Mouse (Mus musculus): ENCODE measurements at regions not wholly inside any gene's neighbourhood (a gene's known extent, or its start where the extent isn't known, plus 50 kb on each side); places are given as distances from the start of the nearest gene placed in this dataset.

GRCm38 (mm10) chr14:100607109-100607508 lies 322.6 kb upstream of the Klf12 start:
- H3K4me2 ChIP-seq, result no peak overlapping the region
- no peaks in the 10 kb centered on the region for H3K27me3 ChIP-seq
- H3K4me3 ChIP-seq, result no peak overlapping the region
- no peaks in the 10 kb centered on the region for H3K9me3 ChIP-seq (replicated peaks)
- no peaks in the 10 kb centered on the region for H3K36me3 ChIP-seq
- no peak for ATAC-seq (replicated peaks; ENCODE audit: insufficient number of reproducible peaks, insufficient read depth, low FRiP score, low read depth)
- no peak overlapping the region for H3K9ac ChIP-seq
- WGBS, result 63% methylated on average over 4 of the region's 4 CpGs
- H3K4me1 ChIP-seq (replicated peaks), result peaks cover 7% of the 10 kb centered on the region; the same call in 1 of the 2 replicates
- H3K27ac ChIP-seq, result no peak overlapping the region

GRCm38 (mm10) chr14:100600886-100601451 lies 316.5 kb upstream of the Klf12 start:
- Histone ChIP-seq H3K4me3 (no peak overlapping the region), H3K27me3 (no peaks in the 10 kb centered on the region), H3K4me1 (replicated peaks) (peaks cover 7% of the 10 kb centered on the region), H3K9me3 (replicated peaks) (no peaks in the 10 kb centered on the region), H3K27ac (0 out of 2 replicates have a peak overlapping the region, but pooled peaks have one; percentile 3), H3K4me2 (no peak overlapping the region), H3K9ac (no peak overlapping the region), H3K36me3 (no peaks in the 10 kb centered on the region)
- 25% methylated on average over 7 of the region's 7 CpGs for WGBS
- peak; percentile 31; the same call in 1 of the 2 replicates for ATAC-seq (replicated peaks; ENCODE audit: insufficient number of reproducible peaks, insufficient read depth, low FRiP score, low read depth)

- Histone ChIP-seq H3K27ac (no peak overlapping the region), H3K27me3 (no peaks in the 10 kb centered on the region), H3K4me1 (replicated peaks) (no peaks in the 10 kb centered on the region), H3K4me3 (no peak overlapping the region), H3K36me3 (no peaks in the 10 kb centered on the region), H3K9me3 (replicated peaks) (no peaks in the 10 kb centered on the region), H3K9ac (no peak overlapping the region), H3K4me2 (no peak overlapping the region)
- ATAC-seq (replicated peaks; ENCODE audit: insufficient number of reproducible peaks, insufficient read depth, low FRiP score, low read depth), result no peak
Observed at GRCm38 (mm10) chr14:100570026-100570425, 285.5 kb upstream of the Klf12 start.

- WGBS, result 88% methylated on average over 3 of the region's 3 CpGs
- no peak for ATAC-seq (replicated peaks; ENCODE audit: insufficient number of reproducible peaks, insufficient read depth, low FRiP score, low read depth)
- H3K4me1 ChIP-seq (replicated peaks), result peaks cover 8% of the 10 kb centered on the region
Observed at GRCm38 (mm10) chr14:100561884-100562283, 277.4 kb upstream of the Klf12 start.

GRCm38 (mm10) chr14:100558378-100558777 lies 273.9 kb upstream of the Klf12 start:
- H3K27me3 ChIP-seq, result no peaks in the 10 kb centered on the region
- no peaks in the 10 kb centered on the region for H3K9me3 ChIP-seq (replicated peaks)
- peaks cover 8% of the 10 kb centered on the region for H3K4me1 ChIP-seq (replicated peaks)
- H3K4me2 ChIP-seq, result peak overlapping the region; percentile 43
- H3K27ac ChIP-seq, result no peak overlapping the region
- H3K4me3 ChIP-seq, result no peak overlapping the region
- H3K36me3 ChIP-seq, result no peaks in the 10 kb centered on the region
- ATAC-seq (replicated peaks; ENCODE audit: insufficient number of reproducible peaks, insufficient read depth, low FRiP score, low read depth), result no peak
- 7% methylated on average over 4 of the region's 4 CpGs for WGBS
- no peak overlapping the region for H3K9ac ChIP-seq

More at GRCm38 (mm10) chr14:100561884-100562283, 277.4 kb upstream of the Klf12 start:
- Histone ChIP-seq H3K4me2 (no peak overlapping the region), H3K27ac (no peak overlapping the region), H3K9ac (no peak overlapping the region), H3K36me3 (no peaks in the 10 kb centered on the region), H3K4me3 (no peak overlapping the region), H3K9me3 (replicated peaks) (no peaks in the 10 kb centered on the region), H3K27me3 (no peaks in the 10 kb centered on the region)

GRCm38 (mm10) chr14:100552466-100552865 lies 268.0 kb upstream of the Klf12 start:
- H3K4me3 ChIP-seq, result no peak overlapping the region
- H3K36me3 ChIP-seq, result no peaks in the 10 kb centered on the region
- H3K9me3 ChIP-seq (replicated peaks), result no peaks in the 10 kb centered on the region
- ATAC-seq (replicated peaks; ENCODE audit: insufficient number of reproducible peaks, insufficient read depth, low FRiP score, low read depth), result no peak
- no peak overlapping the region for H3K4me2 ChIP-seq
- H3K4me1 ChIP-seq (replicated peaks), result peaks cover 12% of the 10 kb centered on the region
- H3K27me3 ChIP-seq, result no peaks in the 10 kb centered on the region
- WGBS, result 18% methylated on average over 2 of the region's 2 CpGs
- no peak overlapping the region for H3K27ac ChIP-seq
- no peak overlapping the region for H3K9ac ChIP-seq

- no peaks in the 10 kb centered on the region for H3K27me3 ChIP-seq
- no peak overlapping the region for H3K9ac ChIP-seq
- no peaks in the 10 kb centered on the region for H3K9me3 ChIP-seq (replicated peaks)
- no peaks in the 10 kb centered on the region for H3K36me3 ChIP-seq
- no peak overlapping the region for H3K4me3 ChIP-seq
- H3K4me1 ChIP-seq (replicated peaks), result peaks cover 12% of the 10 kb centered on the region
- ATAC-seq (replicated peaks; ENCODE audit: insufficient number of reproducible peaks, insufficient read depth, low FRiP score, low read depth), result no peak
- 63% methylated on average over 3 of the region's 3 CpGs for WGBS
- H3K4me2 ChIP-seq, result no peak overlapping the region
- no peak overlapping the region for H3K27ac ChIP-seq
Observed at GRCm38 (mm10) chr14:100550266-100550665, 265.8 kb upstream of the Klf12 start.

GRCm38 (mm10) chr14:100530217-100530616 lies 245.7 kb upstream of the Klf12 start:
- no peak for ATAC-seq (replicated peaks; ENCODE audit: insufficient number of reproducible peaks, insufficient read depth, low FRiP score, low read depth)

GRCm38 (mm10) chr14:100529758-100530157 lies 245.3 kb upstream of the Klf12 start:
- ATAC-seq (replicated peaks; ENCODE audit: insufficient number of reproducible peaks, insufficient read depth, low FRiP score, low read depth), result no peak
- Histone ChIP-seq H3K27ac (no peak overlapping the region), H3K9me3 (replicated peaks) (no peaks in the 10 kb centered on the region), H3K36me3 (no peaks in the 10 kb centered on the region), H3K4me2 (no peak overlapping the region), H3K9ac (no peak overlapping the region), H3K4me1 (replicated peaks) (no peaks in the 10 kb centered on the region), H3K4me3 (no peak overlapping the region), H3K27me3 (no peaks in the 10 kb centered on the region)
- 96% methylated on average over 1 of the region's 1 CpGs for WGBS

More at GRCm38 (mm10) chr14:100530217-100530616, 245.7 kb upstream of the Klf12 start:
- Histone ChIP-seq H3K4me2 (no peak overlapping the region), H3K27me3 (no peaks in the 10 kb centered on the region), H3K9me3 (replicated peaks) (no peaks in the 10 kb centered on the region), H3K9ac (no peak overlapping the region), H3K27ac (no peak overlapping the region), H3K4me1 (replicated peaks) (no peaks in the 10 kb centered on the region), H3K4me3 (no peak overlapping the region), H3K36me3 (no peaks in the 10 kb centered on the region)
- 88% methylated on average over 2 of the region's 2 CpGs for WGBS

- H3K36me3 ChIP-seq, result no peaks in the 10 kb centered on the region
- H3K27me3 ChIP-seq, result no peaks in the 10 kb centered on the region
- H3K4me3 ChIP-seq, result no peak overlapping the region
- H3K4me2 ChIP-seq, result no peak overlapping the region
- H3K27ac ChIP-seq, result no peak overlapping the region
- no peak overlapping the region for H3K9ac ChIP-seq
- no peak for ATAC-seq (replicated peaks; ENCODE audit: insufficient number of reproducible peaks, insufficient read depth, low FRiP score, low read depth)
- 62% methylated on average over 2 of the region's 2 CpGs for WGBS
- H3K4me1 ChIP-seq (replicated peaks), result no peaks in the 10 kb centered on the region
- H3K9me3 ChIP-seq (replicated peaks), result no peaks in the 10 kb centered on the region
Observed at GRCm38 (mm10) chr14:100509396-100509795, 224.9 kb upstream of the Klf12 start.

GRCm38 (mm10) chr14:100508087-100508486 lies 223.6 kb upstream of the Klf12 start:
- Histone ChIP-seq H3K36me3 (no peaks in the 10 kb centered on the region), H3K9ac (no peak overlapping the region), H3K27ac (no peak overlapping the region), H3K4me1 (replicated peaks) (no peaks in the 10 kb centered on the region), H3K4me3 (no peak overlapping the region), H3K27me3 (no peaks in the 10 kb centered on the region), H3K4me2 (no peak overlapping the region), H3K9me3 (replicated peaks) (no peaks in the 10 kb centered on the region)
- WGBS, result 78% methylated on average over 3 of the region's 3 CpGs
- no peak for ATAC-seq (replicated peaks; ENCODE audit: insufficient number of reproducible peaks, insufficient read depth, low FRiP score, low read depth)

GRCm38 (mm10) chr14:100507616-100508015 lies 223.1 kb upstream of the Klf12 start:
- Histone ChIP-seq H3K27ac (no peak overlapping the region), H3K4me1 (replicated peaks) (no peaks in the 10 kb centered on the region), H3K9me3 (replicated peaks) (no peaks in the 10 kb centered on the region), H3K36me3 (no peaks in the 10 kb centered on the region), H3K4me3 (no peak overlapping the region), H3K9ac (no peak overlapping the region), H3K27me3 (no peaks in the 10 kb centered on the region), H3K4me2 (no peak overlapping the region)
- ATAC-seq (replicated peaks; ENCODE audit: insufficient number of reproducible peaks, insufficient read depth, low FRiP score, low read depth), result no peak
